Mouse (Mus musculus): Measurements from ENCODE around the gene Crip1. TPM values are rescaled to one million over a fixed set of nuclear protein-coding genes. Genes with fewer than 3 reads are reported as not detected.

Gene Crip1
- polyA plus RNA-seq, 1 experiment: 39.8 TPM

DNA sequence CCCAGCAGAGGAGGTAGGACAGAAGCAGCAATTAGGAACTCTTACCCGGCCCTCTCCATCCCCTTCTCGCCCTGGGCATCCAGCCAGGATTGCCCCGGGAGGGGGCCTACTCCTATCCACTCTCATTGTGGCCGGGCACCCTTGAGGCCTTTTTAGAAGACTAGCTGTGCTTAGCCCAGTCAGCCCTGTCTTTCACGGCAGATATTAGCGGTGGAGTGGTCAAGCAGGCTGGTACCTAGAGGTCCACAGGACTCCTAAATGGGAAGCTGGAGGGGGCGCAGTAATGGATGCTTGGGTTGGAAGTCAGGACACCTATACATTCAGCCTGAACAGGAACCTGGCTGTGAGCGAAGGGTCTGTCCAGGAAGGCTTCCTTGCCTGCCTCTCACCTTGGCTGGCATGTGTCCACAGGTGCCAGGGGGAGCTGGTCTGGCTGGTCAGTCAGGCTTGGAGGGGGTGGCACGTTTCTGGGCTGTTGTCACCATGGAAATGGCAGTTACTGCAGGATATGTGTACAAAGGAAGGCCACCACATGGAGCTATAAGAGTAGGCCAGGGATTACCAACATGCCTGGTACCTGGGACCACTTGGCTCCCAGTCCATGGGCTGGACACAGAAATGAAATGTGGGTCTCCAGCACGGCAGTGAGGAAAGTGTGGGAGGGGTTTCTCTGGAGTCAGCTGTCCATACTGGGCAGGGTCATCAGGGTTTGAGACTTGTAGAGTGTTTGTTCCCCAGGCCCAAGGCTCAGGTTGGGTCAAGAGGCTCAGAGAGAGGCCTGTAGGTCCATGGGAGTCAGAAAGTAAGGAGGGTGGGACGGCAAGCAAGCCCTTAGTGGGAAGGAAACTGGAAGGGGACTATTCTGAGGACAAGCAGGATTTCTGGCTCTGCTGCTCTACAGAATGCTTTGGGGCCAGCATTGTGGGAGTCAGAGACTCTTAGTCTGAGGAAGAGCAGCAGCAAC, 6.9 kb upstream of the Crip1 start:
- TF ChIP-seq FLI1 (IDR thresholded peaks at IDR 0.05; ENCODE audit: low read length) (no peak), GATA1 (IDR thresholded peaks at IDR 0.05; ENCODE audit: borderline replicate concordance, low read length) (no peak)
- H3K4me3 ChIP-seq (replicated peaks): peak overlapping the region; percentile 94
- peaks cover 49% of the 10 kb centered on the region for H3K4me1 ChIP-seq
- H3K27me3 ChIP-seq (replicated peaks): peaks cover 54% of the 10 kb centered on the region
- no peaks in the 10 kb centered on the region for H3K9me3 ChIP-seq
- H3K36me3 ChIP-seq (replicated peaks; ENCODE audit: low read length): peaks cover 50% of the 10 kb centered on the region

DNA sequence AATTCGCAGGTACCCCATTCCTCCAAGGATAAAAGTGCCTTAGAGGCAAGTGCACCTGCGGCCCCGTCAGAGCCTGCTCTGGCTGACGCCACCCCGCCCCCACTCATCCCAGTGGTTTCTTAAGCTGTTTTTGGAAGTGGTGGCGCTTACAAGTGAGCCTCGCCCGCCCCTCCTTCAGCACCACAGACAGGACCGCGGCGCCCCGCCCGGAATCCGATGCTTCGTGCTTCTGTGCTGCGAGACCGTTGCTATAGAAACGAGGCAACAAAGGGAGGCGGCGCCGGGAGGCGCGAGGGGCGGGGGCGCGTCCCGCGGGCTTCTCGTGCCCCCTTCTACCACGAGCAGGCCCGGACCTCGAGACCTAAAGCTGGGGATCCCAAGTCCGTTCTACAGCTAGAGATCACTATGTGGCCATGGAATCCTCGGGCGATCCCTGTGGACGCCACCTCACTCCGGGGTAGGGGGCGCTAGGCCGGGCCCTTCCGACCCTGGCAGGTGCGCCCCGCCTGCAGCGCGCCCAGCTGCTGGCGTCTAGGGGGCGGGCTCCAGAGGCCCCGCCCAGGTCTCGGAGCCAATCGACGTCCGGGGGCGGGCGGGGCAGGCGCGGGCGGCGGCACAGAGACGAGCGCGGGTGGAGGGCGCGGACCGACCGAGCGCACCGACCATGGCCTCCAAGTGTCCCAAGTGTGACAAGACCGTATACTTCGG, 6.1 kb upstream of the Crip1 start, which contains the start of gene Crip2:
Gene Crip2 (plus strand): TSS at position 329 of the 708 bp plus-strand sequence.
- TF ChIP-seq FLI1 (IDR thresholded peaks at IDR 0.05; ENCODE audit: low read length): no peak
- TF ChIP-seq GATA1 (IDR thresholded peaks at IDR 0.05; ENCODE audit: borderline replicate concordance, low read length): no peak
- Histone ChIP-seq H3K4me3 (replicated peaks) (peak within 1 kb of the TSS; percentile 94), H3K9me3 (no peaks in the 10 kb centered on the region), H3K4me1 (peaks cover 58% of the 10 kb centered on the region), H3K27me3 (replicated peaks) (peaks cover 58% of the 10 kb centered on the region), H3K36me3 (replicated peaks; ENCODE audit: low read length) (peaks cover 41% of the 10 kb centered on the region)

DNA sequence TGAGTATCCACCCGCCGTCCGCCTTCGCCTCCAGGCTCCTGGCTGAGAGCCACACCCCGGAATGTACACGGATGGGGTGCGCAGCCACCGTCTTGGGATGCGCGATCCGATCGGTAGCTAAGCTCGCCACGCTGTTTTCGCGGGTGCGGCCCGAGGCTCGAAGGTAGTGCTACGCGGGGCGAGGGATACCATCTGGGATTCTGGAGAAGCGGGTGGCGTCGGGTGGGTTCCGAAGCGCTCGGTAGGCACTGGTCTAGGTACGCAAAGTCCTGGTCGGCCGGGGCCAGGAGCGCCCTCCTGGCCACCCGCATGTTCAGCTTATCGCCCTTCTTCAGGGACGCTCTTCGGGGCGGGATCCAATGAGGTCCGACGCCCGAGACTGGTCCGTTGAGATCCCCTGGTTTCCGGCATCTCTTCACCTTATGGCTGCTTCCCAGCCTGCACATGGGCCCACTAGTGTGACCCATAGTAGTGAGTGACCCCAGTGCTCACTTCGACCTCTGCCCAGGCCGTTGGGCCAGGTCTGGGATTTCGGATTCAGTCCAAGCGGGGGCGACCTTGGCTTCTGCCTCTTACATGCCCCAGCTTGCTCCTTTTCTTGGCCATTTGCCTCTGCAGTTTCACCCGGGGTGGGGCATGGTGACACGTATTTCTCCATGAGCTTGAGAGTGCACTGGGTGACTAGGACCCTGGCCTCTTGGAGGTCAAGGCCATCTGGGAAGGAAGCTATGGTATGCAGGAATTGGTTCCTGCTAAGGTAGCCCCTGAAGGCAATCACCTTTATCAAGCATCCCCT, 5.3 kb upstream of the Crip1 start:
- H3K27me3 ChIP-seq (replicated peaks): peaks cover 62% of the 10 kb centered on the region
- H3K4me3 ChIP-seq (replicated peaks): peak overlapping the region; percentile 94
- H3K36me3 ChIP-seq (replicated peaks; ENCODE audit: low read length): peaks cover 34% of the 10 kb centered on the region
- peaks cover 63% of the 10 kb centered on the region for H3K4me1 ChIP-seq
- TF ChIP-seq GATA1 (IDR thresholded peaks at IDR 0.05; ENCODE audit: borderline replicate concordance, low read length) (no peak), FLI1 (IDR thresholded peaks at IDR 0.05; ENCODE audit: low read length) (no peak)
- no peaks in the 10 kb centered on the region for H3K9me3 ChIP-seq

DNA sequence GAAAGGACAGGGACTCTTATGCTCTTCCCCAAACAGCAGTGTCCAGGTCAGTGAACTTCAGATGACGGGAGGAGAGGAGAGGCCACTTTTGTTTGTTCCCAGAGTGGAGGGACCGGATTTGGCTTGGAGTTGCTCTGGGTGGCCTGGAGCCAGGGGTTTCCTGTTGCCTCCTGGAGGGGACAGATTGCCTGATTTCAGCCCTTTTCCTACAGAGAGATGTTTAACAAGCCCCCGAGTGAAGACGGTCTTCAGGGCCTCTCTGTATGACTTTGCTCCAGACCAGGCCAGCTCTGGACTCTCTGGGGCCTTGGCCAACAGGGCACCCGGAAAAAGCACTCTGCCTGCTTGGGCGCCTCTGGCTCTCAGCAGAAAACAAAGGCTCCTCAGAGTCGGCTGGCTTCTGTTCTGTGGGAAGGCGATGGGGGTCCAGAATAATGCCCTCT, 4.6 kb upstream of the Crip1 start:
- H3K9me3 ChIP-seq: no peaks in the 10 kb centered on the region

DNA sequence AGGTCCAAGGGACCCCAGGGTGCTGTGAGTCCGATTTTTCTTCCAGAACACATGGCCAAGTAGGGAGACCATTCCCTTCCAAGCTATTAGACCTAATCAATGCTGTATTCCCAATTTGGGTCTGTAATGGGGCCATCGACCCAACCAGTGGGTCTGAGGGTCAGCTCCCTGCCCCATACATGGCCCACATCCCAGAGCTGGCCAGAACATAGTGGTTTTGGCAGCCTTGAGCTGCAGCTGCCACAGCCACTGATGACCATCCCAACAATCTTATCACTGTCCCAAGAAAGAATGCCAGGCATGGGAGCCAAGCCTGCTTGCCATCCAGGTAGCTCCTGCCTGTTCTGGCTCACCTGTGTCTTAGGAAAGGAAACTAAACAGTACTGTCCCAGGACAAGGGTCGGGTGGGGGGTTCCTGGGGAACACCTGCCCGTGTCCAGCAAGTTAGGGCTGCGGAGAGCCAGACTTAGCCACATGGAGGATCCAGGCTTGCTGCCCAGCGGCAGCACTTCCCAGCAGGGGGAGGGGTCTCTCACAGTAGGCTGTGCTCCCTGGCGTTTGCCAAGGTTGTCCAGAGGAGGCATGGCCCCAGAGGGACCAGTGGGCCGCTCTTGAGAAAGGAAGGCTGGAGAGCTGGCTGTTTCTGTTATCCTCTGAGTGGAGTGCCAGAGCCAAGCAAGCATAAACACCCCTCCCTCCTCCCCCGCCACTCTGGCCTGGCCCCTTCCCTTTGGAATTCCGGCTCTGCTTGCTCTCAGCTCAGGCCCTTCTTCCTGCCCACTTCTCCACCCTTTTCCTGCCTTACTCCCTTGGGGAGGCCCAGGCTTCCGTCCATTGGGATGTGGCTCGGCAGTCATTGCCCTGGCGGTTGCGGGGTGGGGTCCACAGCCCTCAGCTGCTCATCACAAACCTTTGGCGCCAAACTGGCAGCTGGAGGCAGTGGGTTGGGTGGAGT, 3.8 kb upstream of the Crip1 start:
- H3K4me3 ChIP-seq (replicated peaks): peak overlapping the region; percentile 53
- H3K9me3 ChIP-seq: no peaks in the 10 kb centered on the region
- peaks cover 19% of the 10 kb centered on the region for H3K36me3 ChIP-seq (replicated peaks; ENCODE audit: low read length)
- peaks cover 73% of the 10 kb centered on the region for H3K27me3 ChIP-seq (replicated peaks)
- no peak for TF ChIP-seq FLI1 (IDR thresholded peaks at IDR 0.05; ENCODE audit: low read length)
- TF ChIP-seq GATA1 (IDR thresholded peaks at IDR 0.05; ENCODE audit: borderline replicate concordance, low read length): no peak
- H3K4me1 ChIP-seq: peaks cover 78% of the 10 kb centered on the region

More for the DNA sequence above, 4.6 kb upstream of the Crip1 start:
- peaks cover 65% of the 10 kb centered on the region for H3K27me3 ChIP-seq (replicated peaks)
- peaks cover 70% of the 10 kb centered on the region for H3K4me1 ChIP-seq
- TF ChIP-seq FLI1 (IDR thresholded peaks at IDR 0.05; ENCODE audit: low read length): no peak
- no peak for TF ChIP-seq GATA1 (IDR thresholded peaks at IDR 0.05; ENCODE audit: borderline replicate concordance, low read length)
- H3K36me3 ChIP-seq (replicated peaks; ENCODE audit: low read length): peaks cover 26% of the 10 kb centered on the region
- peak overlapping the region; percentile 94 for H3K4me3 ChIP-seq (replicated peaks)

DNA sequence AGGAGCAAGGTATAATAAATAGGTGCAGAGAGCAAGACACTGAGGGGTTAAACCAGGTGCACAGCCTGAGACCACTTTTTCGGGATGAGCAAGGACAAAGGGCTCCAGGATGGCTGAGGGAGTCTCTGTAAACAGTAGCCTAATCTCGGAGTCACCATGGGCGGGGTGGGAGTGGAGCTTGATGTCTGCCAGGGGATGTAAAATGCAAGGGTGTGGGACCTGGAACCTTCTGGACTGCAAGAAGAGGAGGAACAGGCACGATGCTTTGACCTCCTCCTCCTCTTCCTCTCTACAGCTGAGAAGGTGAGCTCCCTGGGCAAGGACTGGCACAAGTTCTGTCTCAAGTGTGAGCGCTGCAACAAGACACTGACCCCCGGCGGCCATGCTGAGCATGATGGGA, 3.0 kb upstream of the Crip1 start:
- Histone ChIP-seq H3K9me3 (no peaks in the 10 kb centered on the region), H3K36me3 (replicated peaks; ENCODE audit: low read length) (peaks cover 10% of the 10 kb centered on the region), H3K4me3 (replicated peaks) (no peak overlapping the region), H3K4me1 (peaks cover 86% of the 10 kb centered on the region), H3K27me3 (replicated peaks) (peaks cover 80% of the 10 kb centered on the region)
- no peak for TF ChIP-seq FLI1 (IDR thresholded peaks at IDR 0.05; ENCODE audit: low read length)

DNA sequence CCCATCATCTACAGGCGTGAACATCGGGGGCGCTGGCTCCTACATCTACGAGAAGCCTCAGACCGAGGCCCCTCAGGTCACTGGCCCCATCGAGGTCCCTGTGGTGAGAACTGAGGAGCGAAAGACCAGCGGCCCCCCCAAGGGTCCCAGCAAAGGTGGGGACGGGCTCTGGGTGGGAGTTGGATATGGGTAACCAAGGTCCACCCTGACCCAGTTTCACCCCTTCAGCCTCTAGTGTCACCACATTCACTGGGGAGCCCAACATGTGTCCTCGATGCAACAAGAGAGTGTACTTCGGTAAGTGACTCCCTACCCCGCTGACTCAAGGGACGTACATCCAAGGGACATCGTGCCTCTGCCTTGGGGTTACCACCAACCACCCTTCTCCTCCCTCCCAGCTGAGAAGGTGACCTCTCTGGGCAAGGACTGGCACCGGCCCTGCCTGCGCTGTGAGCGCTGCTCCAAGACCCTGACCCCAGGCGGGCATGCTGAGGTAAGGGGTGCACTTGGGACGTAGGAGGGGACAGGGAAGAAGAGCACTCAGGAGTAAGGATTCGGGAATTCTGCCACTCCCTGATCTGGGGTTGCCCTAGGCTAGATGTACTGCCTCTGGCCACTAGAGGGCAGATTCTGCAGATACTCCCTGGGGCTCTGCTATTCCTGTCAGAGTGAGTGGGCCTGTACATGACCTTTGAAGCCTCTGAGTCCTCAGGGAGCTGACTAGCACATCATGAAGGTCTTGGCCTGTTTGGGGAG, 1.9 kb upstream of the Crip1 start:
- H3K4me3 ChIP-seq (replicated peaks): peak overlapping the region; percentile 18
- TF ChIP-seq FLI1 (IDR thresholded peaks at IDR 0.05; ENCODE audit: low read length) (no peak), GATA1 (IDR thresholded peaks at IDR 0.05; ENCODE audit: borderline replicate concordance, low read length) (no peak)
- H3K4me1 ChIP-seq: peaks cover 90% of the 10 kb centered on the region
- H3K36me3 ChIP-seq (replicated peaks; ENCODE audit: low read length): peaks cover under 1% of the 10 kb centered on the region
- no peaks in the 10 kb centered on the region for H3K9me3 ChIP-seq
- H3K27me3 ChIP-seq (replicated peaks): peaks cover 84% of the 10 kb centered on the region

DNA sequence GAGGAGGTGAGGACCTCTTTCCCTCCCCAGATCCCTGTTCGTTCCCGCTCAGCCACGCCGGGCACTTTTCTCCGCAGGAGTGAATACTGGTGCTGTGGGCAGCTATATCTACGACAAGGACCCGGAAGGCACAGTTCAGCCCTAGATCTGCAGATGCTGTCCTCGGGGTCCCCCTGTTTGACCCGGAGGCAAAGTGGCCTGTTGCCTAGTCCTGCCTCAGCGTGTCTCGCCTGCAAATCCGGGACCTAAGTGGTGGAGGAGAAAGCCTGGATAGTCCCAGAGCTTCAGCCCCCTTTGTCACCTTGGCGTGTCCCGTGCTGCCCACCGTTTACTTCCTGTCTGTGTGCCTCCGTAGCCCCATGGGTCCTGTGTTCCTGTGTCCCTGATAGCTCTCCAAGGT, 1.2 kb upstream of the Crip1 start:
- Histone ChIP-seq H3K36me3 (replicated peaks; ENCODE audit: low read length) (no peaks in the 10 kb centered on the region), H3K9me3 (no peaks in the 10 kb centered on the region), H3K4me3 (replicated peaks) (no peak overlapping the region), H3K4me1 (peaks cover 87% of the 10 kb centered on the region), H3K27me3 (replicated peaks) (peaks cover 83% of the 10 kb centered on the region)
- TF ChIP-seq GATA1 (IDR thresholded peaks at IDR 0.05; ENCODE audit: borderline replicate concordance, low read length) (no peak), FLI1 (IDR thresholded peaks at IDR 0.05; ENCODE audit: low read length) (no peak)
